Mouse (Mus musculus) limb, embryonic 11.5 days (tissue): ENCODE measurements at regions not wholly inside any gene's neighbourhood (a gene's known extent, or its start where the extent isn't known, plus 50 kb on each side); places are given as distances from the start of the nearest gene placed in this dataset.
A peak's percentile ranks its signal among the peaks of the same experiment; 100 is the strongest.

ENCODE experiments used
- ATAC-seq: fragments of 200-750 bp; cut with Nextera tagmentation; 2 replicates; pipeline ENCODE4 v1.8.0; 2017; ENCODE audit warnings: low read depth; ENCODE audit not compliant: insufficient number of reproducible peaks, low FRiP score, low TSS enrichment
- DNase-seq: peaks from one replicate; pipeline ENCODE4 v3.0.0-alpha.2; 2015; ENCODE audit warnings: low spot score
- H3K27ac ChIP-seq: fragments of 300-500 bp; sonication (generic); replicated peaks from 2 replicates; pipeline ENCODE4 v1.5.1; 2014; ENCODE audit warnings: low read depth, mild to moderate bottlenecking, low read length
- H3K27me3 ChIP-seq: fragments of 300-500 bp; sonication (generic); 2 replicates; pipeline ENCODE4 v1.6.1; 2014; ENCODE audit warnings: mild to moderate bottlenecking, low read length, mixed read lengths; ENCODE audit not compliant: control insufficient read depth, insufficient read depth
- H3K36me3 ChIP-seq: fragments of 300-500 bp; sonication (generic); 2 replicates; pipeline ENCODE4 v1.6.1; 2014; ENCODE audit warnings: mild to moderate bottlenecking, low read length, moderate library complexity, mixed read lengths; ENCODE audit not compliant: control insufficient read depth, insufficient read depth
- H3K4me1 ChIP-seq: fragments of 300-500 bp; sonication (generic); 2 replicates; pipeline ENCODE4 v1.6.1; 2014; ENCODE audit warnings: low read length, mixed read lengths; ENCODE audit not compliant: control insufficient read depth, insufficient read depth
- H3K4me2 ChIP-seq: fragments of 300-500 bp; sonication (generic); 2 replicates; pipeline ENCODE4 v1.6.1; 2014; ENCODE audit warnings: low read depth, mild to moderate bottlenecking, moderate library complexity; ENCODE audit not compliant: severe bottlenecking
- H3K4me3 ChIP-seq: fragments of 300-500 bp; sonication (generic); 2 replicates; pipeline ENCODE4 v1.5.1; 2014; ENCODE audit warnings: low read depth, low read length
- H3K9ac ChIP-seq: fragments of 300-500 bp; sonication (generic); 2 replicates; pipeline ENCODE4 v1.6.1; 2014; ENCODE audit warnings: mild to moderate bottlenecking, low read length
- H3K9me3 ChIP-seq: fragments of 300-500 bp; sonication (generic); 2 replicates; pipeline ENCODE4 v1.6.1; 2016; ENCODE audit warnings: low read length; ENCODE audit not compliant: control insufficient read depth
- WGBS: fragments of 180-500 bp; shearing (Covaris S2); extraction: QIAGEN DNeasy Blood & Tissue Kit; methylation state at CpG from one replicate; pipeline ENCODE4 v1.1.7; 2014; 5-methylcytosine and 5-hydroxymethylcytosine counted together

DNA sequence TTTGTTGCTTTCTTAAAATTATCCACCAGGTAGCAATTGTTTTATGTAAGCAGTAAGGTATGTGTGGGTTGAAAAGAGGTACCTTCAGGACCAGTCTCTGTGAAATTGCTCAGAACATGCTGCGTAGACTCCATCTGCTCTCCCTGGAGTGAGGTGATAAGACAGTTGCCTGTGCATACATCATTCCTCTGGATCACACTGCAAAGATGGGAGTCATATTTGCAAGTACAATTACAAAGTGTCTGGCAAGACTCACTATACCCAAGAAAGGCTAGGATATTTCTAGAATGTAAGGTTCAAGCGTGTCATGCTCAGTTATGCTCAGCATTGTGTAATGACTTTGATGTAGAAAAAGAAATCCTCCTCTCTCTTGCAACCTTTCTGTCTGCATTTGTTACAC is 1283.5 kb upstream of the Slc10a2 start:
- ATAC-seq: no peak
- 90% methylated on average over 2 of the region's 2 CpGs for WGBS

DNA sequence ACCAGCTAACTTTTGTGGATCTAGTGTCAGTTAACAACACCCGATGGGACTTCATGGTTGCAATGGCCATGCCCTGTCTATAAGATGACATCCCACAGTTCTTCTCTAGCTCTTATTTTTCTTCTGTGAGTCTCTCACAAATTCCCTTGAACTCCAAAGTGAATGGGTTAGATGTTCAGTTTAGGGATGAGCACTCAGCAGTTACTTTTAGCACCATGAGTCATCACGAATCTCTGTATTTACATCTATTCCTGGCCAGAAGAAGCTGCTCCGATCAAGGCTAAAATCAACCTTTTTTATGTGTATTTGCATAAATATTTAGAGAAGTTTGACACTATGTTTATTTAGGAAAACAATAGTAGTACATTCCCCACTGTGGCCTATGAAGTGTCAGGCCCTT is 1269.6 kb upstream of the Slc10a2 start:
- no peaks in the 10 kb centered on the region for H3K36me3 ChIP-seq
- H3K4me2 ChIP-seq: no peak overlapping the region
- H3K27me3 ChIP-seq: no peaks in the 10 kb centered on the region
- H3K4me1 ChIP-seq: no peaks in the 10 kb centered on the region
- no peak overlapping the region for H3K9ac ChIP-seq
- H3K9me3 ChIP-seq: no peaks in the 10 kb centered on the region
- no peak overlapping the region for H3K27ac ChIP-seq
- H3K4me3 ChIP-seq: no peak overlapping the region
- no peak for DNase-seq
- no peak for ATAC-seq
- 61% methylated on average over 3 of the region's 3 CpGs for WGBS

More for the DNA sequence above, 1283.5 kb upstream of the Slc10a2 start:
- no peak for DNase-seq
- no peak overlapping the region for H3K4me3 ChIP-seq
- no peak overlapping the region for H3K27ac ChIP-seq
- no peaks in the 10 kb centered on the region for H3K36me3 ChIP-seq
- no peaks in the 10 kb centered on the region for H3K27me3 ChIP-seq
- H3K9me3 ChIP-seq: no peaks in the 10 kb centered on the region
- H3K9ac ChIP-seq: no peak overlapping the region
- H3K4me1 ChIP-seq: no peaks in the 10 kb centered on the region
- no peak overlapping the region for H3K4me2 ChIP-seq

DNA sequence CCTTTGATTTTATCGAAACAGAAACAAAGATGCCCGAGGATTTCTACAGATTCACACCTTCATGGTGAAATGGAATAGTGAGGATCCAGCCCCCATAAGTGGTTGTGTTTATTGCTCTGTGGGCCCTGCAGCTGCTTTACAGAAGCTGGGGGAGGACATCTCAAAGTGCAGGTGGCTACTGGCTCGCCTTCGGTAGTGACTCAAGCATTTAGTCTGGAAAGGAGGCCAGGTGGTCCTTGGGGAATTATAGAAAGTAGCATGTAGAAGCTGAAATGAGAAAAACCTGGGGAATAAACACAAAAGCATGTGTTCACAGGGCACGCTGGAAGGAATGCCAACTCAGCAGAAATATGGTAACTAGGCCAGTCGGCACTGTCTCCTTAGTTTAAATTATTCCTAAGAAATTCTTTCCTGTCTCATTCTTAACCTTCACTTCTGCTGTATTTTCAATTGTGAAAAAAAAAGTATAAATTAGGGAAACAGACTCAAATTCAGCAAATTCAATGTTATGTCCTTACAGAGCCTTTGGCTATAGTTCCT is 1256.3 kb upstream of the Slc10a2 start:
- Histone ChIP-seq H3K4me2 (no peak overlapping the region), H3K9ac (no peak overlapping the region), H3K4me1 (no peaks in the 10 kb centered on the region), H3K9me3 (no peaks in the 10 kb centered on the region), H3K36me3 (no peaks in the 10 kb centered on the region), H3K27ac (no peak overlapping the region), H3K4me3 (no peak overlapping the region), H3K27me3 (no peaks in the 10 kb centered on the region)
- DNase-seq (peak; percentile 22), ATAC-seq (no peak)
- WGBS: 59% methylated on average over 6 of the region's 6 CpGs

DNA sequence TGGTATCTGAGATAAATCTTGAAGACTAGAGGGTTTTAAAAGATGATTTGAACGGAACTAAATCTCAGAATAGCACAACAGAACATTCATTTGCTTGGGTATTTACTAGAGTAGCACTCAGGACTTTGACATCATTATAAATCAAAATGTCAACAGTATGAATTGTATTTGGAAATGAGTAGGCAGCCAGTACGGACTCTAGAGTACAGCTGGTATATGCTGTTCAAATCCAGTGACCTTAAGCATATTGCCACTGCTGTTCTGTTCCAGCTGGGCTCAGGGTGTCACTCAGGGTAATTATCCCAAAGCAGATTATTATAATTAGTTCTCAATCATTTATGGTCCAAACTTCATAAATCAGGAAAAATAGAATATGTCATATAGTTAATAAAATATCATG is 1252.7 kb upstream of the Slc10a2 start:
- H3K36me3 ChIP-seq: no peaks in the 10 kb centered on the region
- H3K4me3 ChIP-seq: no peak overlapping the region
- H3K4me2 ChIP-seq: no peak overlapping the region
- DNase-seq (no peak), ATAC-seq (no peak)
- no peaks in the 10 kb centered on the region for H3K27me3 ChIP-seq
- no peak overlapping the region for H3K9ac ChIP-seq
- no peaks in the 10 kb centered on the region for H3K9me3 ChIP-seq
- no peaks in the 10 kb centered on the region for H3K4me1 ChIP-seq
- H3K27ac ChIP-seq: no peak overlapping the region
- 63% methylated on average over 2 of the region's 2 CpGs for WGBS

DNA sequence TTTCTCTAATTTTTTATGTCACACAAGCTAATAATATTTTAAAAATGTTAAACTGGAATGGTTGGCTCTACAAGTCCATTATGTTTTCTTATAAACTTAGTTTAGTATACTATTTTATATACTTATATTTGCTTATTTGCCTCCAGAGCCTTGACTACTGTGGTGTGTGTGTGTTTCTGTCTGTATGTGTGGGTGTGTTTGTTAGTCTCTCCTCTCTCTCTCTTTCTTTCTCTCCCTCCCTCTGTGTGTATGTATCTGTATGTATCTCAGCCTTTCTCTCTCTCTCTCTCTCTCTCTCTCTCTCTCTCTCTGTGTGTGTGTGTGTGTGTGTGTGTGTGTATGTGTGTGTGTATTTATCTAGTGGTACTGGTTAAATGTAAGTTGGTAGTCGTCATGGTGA is 1245.3 kb upstream of the Slc10a2 start:
- Histone ChIP-seq H3K9me3 (no peaks in the 10 kb centered on the region), H3K4me2 (no peak overlapping the region), H3K27ac (no peak overlapping the region), H3K4me1 (no peaks in the 10 kb centered on the region), H3K4me3 (no peak overlapping the region), H3K27me3 (no peaks in the 10 kb centered on the region), H3K9ac (no peak overlapping the region), H3K36me3 (no peaks in the 10 kb centered on the region)
- WGBS: 70% methylated on average over 1 of the region's 1 CpGs
- DNase-seq (no peak), ATAC-seq (no peak)

DNA sequence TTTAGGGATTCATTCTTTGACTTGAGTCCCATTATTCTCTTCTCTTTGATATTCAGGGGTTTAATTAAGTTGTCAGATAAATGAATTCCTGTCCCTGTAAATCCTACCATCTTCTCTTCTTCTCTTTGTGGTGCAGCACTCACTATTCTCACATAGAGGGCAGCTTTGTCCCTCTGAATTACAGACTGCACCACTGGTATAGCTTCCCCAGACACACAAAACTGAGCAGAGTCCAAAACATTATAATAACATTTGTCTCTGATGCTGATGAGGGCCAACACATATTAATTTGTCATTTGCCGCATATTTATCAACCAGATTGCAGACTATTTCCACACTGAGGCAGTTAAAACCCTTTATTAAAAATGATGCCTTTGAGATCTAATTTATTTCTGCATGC is 1244.9 kb upstream of the Slc10a2 start:
- H3K9ac ChIP-seq: no peak overlapping the region
- DNase-seq (no peak), ATAC-seq (no peak)
- H3K9me3 ChIP-seq: no peaks in the 10 kb centered on the region
- H3K4me3 ChIP-seq: no peak overlapping the region
- no peak overlapping the region for H3K27ac ChIP-seq
- no peak overlapping the region for H3K4me2 ChIP-seq
- no peaks in the 10 kb centered on the region for H3K27me3 ChIP-seq
- WGBS: 90% methylated on average over 1 of the region's 1 CpGs
- no peaks in the 10 kb centered on the region for H3K4me1 ChIP-seq
- H3K36me3 ChIP-seq: no peaks in the 10 kb centered on the region

DNA sequence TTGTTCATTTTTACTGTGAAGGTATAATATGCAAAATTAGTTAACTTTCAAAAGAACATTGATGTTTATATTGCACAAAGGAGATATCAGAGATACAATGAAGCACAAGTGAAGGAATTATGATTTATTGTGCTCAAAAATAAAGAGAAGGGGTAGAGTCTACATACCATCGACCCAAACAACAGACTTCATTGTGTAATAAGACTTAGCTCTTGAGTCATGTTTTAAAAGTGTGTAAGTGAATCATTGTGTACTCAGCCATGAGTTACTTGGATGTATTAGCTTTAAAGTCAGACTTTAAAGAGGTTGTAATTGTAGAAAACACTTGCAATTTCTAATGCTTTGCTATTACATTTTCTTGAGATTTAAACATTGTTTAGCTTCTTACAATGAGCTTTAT is 1240.6 kb upstream of the Slc10a2 start:
- WGBS: 69% methylated on average over 1 of the region's 1 CpGs

DNA sequence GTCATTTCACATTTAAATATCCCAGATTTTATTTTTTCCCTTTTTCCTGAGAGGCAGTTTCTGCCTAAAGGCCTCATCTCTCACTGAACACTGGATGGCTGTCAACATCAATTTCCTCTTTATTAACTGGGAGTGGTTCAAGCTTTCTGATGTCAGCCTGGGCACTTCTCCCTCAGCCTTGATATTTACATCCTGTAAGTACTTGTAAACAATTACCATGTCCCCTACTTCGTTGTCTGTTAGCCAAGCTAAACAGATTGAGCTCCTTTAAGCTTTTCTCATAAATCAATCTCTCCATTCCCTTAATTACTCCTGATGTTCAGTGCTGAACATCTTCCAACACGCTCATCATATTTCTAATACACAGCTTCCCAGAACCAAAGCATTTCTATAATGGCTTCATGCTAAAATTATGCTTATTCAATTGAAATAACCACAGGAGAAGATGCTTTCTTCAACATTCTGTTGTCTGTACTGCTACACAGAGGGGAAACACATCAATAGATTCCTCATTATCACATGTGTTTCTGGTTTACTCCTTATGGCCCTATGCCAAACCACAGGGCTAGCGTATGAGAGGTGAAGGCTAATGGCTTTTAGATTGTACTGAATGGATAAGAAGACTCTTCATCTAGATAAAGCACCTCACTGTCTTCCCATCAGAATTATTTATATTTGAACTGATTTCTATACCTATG is 1235.2 kb upstream of the Slc10a2 start:
- no peak overlapping the region for H3K9ac ChIP-seq
- DNase-seq (no peak), ATAC-seq (no peak)
- WGBS: 27% methylated on average over 3 of the region's 3 CpGs
- no peaks in the 10 kb centered on the region for H3K4me1 ChIP-seq
- H3K27ac ChIP-seq: no peak overlapping the region
- H3K9me3 ChIP-seq: no peaks in the 10 kb centered on the region
- no peaks in the 10 kb centered on the region for H3K36me3 ChIP-seq
- no peak overlapping the region for H3K4me2 ChIP-seq
- no peaks in the 10 kb centered on the region for H3K27me3 ChIP-seq
- H3K4me3 ChIP-seq: no peak overlapping the region

More for the DNA sequence above, 1240.6 kb upstream of the Slc10a2 start:
- H3K4me1 ChIP-seq: no peaks in the 10 kb centered on the region
- no peak overlapping the region for H3K4me3 ChIP-seq
- no peaks in the 10 kb centered on the region for H3K36me3 ChIP-seq
- H3K27me3 ChIP-seq: no peaks in the 10 kb centered on the region
- ATAC-seq: no peak
- no peaks in the 10 kb centered on the region for H3K9me3 ChIP-seq
- H3K27ac ChIP-seq: no peak overlapping the region
- H3K4me2 ChIP-seq: no peak overlapping the region
- H3K9ac ChIP-seq: no peak overlapping the region
- no peak for DNase-seq
